Mouse (Mus musculus) heart, adult 2 months (tissue): ENCODE measurements around the gene Pus10.

ENCODE experiments used
- CTCF ChIP-seq: fragments of 200-600 bp; IDR thresholded peaks from 2 replicates; pipeline ENCODE4 v1.8.1; 2022; ENCODE audit warnings: antibody characterized with exemption, mild to moderate bottlenecking, moderate library complexity
- EP300 ChIP-seq: fragments of 200-500 bp; IDR thresholded peaks from 2 replicates; pipeline ENCODE4 v1.6.1; 2011; ENCODE audit warnings: low read depth, low read length, control low read depth; ENCODE audit not compliant: insufficient read depth
- POLR2A ChIP-seq: fragments of 200-500 bp; IDR thresholded peaks from 2 replicates; pipeline ENCODE4 v1.6.1; 2011; ENCODE audit warnings: mild to moderate bottlenecking, low read depth, low read length, control low read depth; ENCODE audit not compliant: insufficient read depth

GRCm38 (mm10) chr11:23679044-23679642, 13.7 kb downstream of the Pus10 start:
- peak; percentile 87 for TF ChIP-seq CTCF
- TF ChIP-seq POLR2A, result no peak
- TF ChIP-seq EP300, result no peak
